Mouse (Mus musculus) megakaryocyte, embryonic 14.5 days (primary cell): ENCODE results near the gene Dnajc15. TPM values are rescaled to one million over a fixed set of nuclear protein-coding genes. Genes with fewer than 3 reads are reported as not detected.

Experiments used
- H3K27me3 ChIP-seq: replicated peaks from 2 replicates; pipeline ENCODE3; 2012; ENCODE audit warnings: inconsistent platforms
- H3K36me3 ChIP-seq: replicated peaks from 2 replicates; pipeline ENCODE3; 2012; ENCODE audit warnings: low read length, inconsistent platforms, mixed read lengths
- H3K4me1 ChIP-seq: 2 replicates; pipeline ENCODE4 v1.6.1; 2012; ENCODE audit warnings: inconsistent platforms
- H3K4me3 ChIP-seq: replicated peaks from 2 replicates; pipeline ENCODE3; 2012; ENCODE audit warnings: moderate library complexity, mild to moderate bottlenecking, inconsistent platforms
- H3K9me3 ChIP-seq: 2 replicates; pipeline ENCODE4 v1.6.1; 2012; ENCODE audit warnings: inconsistent platforms
- FLI1 ChIP-seq: IDR thresholded peaks from 2 replicates; pipeline ENCODE4 v1.6.1; 2012; ENCODE audit warnings: low read length, inconsistent platforms, mixed read lengths
- GATA1 ChIP-seq: IDR thresholded peaks from 3 replicates; pipeline ENCODE4 v1.6.1; 2012; ENCODE audit warnings: mixed read lengths, low read length, inconsistent platforms, borderline replicate concordance
- polyA plus RNA-seq: library from polyadenylated mRNA; stranded (reverse); fragments of >175 nt; gene quantifications from 2 replicates; pipeline ENCODE4 v1.2.3, GENCODE M21; 2012; ENCODE audit warnings: low replicate concordance; ENCODE audit not compliant: insufficient read depth

The Dnajc15 gene
- polyA plus RNA-seq, 1 experiment: 49.0 TPM

GRCm38 (mm10) chr14:77771626-77772025, 103.3 kb downstream of the Dnajc15 start:
- no peak for TF ChIP-seq FLI1
- TF ChIP-seq GATA1: no peak

More at GRCm38 (mm10) chr14:77771626-77772025, 103.3 kb downstream of the Dnajc15 start:
- Histone ChIP-seq H3K4me1 (peaks cover 43% of the 10 kb centered on the region), H3K27me3 (peaks cover 4% of the 10 kb centered on the region), H3K9me3 (peaks cover 12% of the 10 kb centered on the region), H3K4me3 (no peak overlapping the region), H3K36me3 (no peaks in the 10 kb centered on the region)

Other genes starting within 250 kb of the Dnajc15 start
- 15.1 TPM in 1 of 2 replicates, not detected in the other for gene Epsti1, start 29.1 kb upstream of the Dnajc15 start, polyA plus RNA-seq
- gene Fam216b, start 213.9 kb upstream of the Dnajc15 start, polyA plus RNA-seq: 0.10 TPM in 1 of 2 replicates, not detected in the other